Mouse (Mus musculus): Measurements from ENCODE around the gene Pmepa1. TPM values are rescaled to one million over a fixed set of nuclear protein-coding genes. Genes with fewer than 3 reads are reported as not detected.

Pmepa1 gene
- total RNA-seq, 2 experiments from 2014 or later: 15.8 to 19.8 TPM

DNA sequence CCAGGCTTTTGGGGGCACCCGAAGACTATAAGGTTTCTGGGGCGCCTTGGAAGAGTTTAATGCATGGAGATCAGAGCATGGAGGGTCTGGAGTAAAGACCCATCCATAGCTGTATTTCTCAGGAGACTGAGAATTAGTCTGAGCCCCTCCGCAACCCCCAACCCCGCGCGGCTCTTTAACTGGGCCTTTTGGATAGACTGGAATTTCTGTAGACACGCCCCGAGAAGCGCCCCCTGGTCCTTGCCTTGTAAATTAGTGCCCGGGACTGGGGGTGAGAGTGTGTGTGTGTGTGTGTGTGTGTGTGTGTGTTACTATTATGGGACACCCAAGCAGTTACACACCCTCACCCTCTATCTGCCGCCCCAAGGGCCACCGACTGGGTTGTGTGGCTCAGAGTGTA lies 526 bp upstream of the Pmepa1 start:
- DNase-seq: no peak

DNA sequence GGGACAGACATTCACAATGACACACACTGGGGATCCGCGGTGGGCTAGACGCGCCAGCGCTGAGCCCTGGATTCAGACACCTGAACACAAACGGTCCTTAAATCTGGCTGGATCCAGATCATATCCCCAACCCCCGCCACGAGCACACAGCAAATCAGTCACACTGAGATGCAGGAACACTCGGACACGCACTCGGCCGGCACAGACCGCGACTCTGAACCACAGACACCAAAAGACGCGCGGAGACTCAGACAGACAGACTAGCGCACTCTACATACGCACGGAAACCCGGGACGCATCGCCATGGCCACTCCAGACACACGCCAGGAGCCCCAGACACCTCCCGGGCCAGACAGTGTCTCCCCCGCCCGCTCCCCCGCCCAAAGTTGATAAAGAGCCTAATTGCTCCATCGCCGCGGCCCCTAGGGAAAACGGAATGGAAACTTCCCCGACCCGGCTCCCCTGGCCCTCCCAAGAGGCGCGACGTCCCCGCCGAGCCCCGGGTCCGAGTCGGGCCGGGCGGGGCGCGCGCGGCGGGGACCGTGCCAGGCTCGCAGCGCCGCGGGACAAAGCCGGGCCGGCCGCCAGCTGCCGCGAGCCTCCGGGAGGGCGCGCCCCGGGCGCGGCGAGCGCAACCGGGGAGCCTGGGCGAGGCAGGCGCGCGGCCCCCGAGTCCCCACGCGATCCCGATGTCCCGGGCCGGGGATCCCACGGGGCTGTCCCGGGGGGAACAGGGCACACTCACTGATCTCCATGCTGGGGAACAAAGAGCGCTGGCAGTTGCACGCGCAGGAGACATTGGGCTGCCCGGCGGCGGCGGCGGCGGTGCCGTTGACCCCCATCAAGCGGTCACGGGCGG lies 761 bp downstream of the Pmepa1 start:
- DNase-seq: peak; percentile 64

DNA sequence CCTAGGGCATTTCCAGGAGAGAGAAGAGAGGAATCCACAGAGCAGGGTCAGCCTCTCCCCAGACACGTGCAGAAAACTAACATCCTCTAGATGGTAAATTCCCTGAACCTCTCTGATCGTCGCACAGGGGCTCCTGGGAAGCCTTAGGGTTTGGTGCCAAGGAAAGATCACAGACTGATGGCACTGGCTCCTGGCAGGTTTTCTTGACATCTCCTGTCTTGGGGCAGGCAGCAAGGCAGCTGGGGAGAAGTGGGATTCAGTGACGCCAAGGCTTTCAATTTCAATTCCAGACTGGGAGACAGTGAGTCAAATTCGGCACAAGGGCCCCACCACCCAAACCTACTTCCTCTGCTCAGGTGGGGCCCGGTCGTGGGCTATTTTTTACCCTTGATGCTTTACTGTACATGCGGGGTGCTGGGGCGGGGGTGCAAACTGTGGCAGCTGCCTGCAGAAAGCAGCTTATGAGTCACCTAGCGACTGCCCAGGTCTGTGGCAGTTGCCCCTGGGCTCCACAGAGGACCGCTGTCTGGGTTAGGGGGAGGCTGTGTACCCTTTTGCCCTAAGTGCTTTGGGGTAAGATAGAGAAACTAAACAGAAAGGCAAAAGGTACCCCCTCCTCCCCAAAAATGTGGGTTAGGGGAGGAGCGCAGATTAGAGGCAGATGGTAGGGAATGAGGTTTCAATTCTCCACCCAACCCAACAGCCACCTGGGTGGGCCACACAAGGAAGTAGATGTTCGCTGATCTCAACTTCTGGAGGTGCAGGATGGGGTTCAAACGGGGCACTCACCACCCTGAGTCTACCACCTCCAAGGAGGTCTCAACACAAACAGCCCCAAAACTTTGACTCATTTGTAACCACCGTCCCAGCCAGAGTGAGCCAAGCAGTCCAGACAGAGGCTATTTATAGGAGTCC lies 1.6 kb downstream of the Pmepa1 start:
- DNase-seq: no peak

DNA sequence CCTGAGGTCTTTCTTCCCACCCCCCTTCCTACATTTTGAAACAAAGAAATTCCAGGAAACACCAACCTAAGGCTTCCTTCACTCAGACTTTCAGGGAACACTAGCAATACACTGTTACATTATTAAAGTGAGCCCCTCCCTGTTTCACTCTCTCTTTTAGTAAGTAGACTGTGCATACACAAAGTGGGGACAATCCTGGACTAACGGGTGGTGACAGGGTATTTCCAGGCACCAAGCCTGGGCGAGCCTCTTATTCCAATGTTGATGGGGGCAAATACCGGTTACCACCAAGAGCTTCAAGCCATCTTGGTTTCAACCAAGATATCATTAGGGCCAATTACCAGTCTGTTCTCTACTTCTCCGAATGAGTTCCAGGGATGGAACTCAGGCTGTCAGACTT lies 2.4 kb downstream of the Pmepa1 start:
- no peak for DNase-seq

DNA sequence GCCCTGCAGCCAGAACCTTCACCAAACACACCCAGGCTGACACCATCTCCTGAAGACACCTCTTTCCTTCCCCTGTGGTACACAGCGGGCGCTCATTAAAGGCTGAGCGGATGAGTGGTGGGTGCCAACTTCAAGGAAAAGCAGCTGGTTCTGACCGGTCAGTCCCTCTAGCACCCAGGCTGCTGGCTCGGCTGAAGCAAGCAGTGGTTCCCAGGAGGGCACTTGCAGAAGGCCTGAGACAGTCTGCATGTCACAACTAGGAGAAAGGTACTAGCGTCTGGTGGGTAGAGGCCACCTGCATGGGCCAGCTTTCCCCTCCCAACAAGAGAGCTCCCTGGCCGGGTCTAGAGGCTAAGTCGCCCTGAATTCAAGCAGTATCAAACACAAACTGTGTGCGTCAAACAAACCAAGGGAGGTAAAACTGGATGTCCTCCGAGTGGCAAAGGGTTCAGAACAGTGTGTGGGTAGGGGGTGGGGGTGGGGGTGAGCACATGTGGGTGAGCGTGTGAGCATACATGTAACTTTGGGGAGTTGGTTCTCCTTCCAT lies 3.9 kb downstream of the Pmepa1 start:
- no peak for DNase-seq

DNA sequence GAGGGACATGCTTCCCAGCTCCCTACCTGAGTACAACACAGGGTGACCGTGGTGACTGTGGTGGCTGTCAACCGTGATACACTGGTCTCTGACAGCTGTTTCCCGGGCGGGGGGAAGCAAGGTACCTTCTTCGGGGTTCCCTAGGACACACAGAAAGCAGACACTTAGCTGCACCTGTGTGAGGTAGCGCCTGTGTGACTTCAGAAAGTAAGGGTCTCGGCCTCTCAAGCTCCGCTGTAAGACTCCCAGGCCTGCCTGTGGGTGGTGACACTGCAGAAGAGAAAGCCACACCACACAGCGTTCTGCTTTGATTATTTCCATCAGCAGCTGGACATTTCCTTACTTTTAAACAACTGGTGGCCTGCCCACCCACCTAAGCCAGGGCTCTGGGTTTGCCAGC lies 4.8 kb downstream of the Pmepa1 start:
- DNase-seq: no peak

DNA sequence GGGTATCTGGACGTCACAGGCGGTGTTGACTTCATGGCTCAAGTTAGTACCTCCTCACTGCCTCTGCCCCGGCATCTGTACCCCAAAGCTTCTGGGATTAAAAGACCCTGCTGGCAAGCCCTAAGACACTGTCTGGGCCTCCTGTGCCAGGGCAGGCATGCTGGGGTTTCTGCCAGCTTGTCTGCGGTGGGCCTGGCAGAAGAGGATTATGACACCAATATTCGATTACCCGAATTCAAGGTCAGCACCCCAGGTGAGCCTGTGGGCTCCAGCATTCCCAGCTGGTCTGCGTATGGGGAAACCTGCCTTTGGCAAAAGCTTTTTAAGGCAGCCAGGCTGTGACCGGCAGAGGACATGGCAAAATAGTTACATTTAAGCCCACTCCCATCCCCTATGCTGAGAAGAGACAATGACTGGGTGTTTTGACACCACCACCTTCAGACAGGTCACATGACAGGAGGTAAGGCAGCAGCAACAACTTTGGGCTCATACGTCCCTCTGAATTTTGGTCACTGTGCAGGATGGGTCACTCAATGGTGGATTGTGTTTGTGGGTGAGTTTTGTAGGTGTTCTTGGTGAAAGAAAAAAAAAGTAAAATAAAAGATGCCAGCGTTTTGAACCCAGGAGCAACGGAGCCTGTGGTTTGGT lies 5.6 kb downstream of the Pmepa1 start:
- no peak for DNase-seq

DNA sequence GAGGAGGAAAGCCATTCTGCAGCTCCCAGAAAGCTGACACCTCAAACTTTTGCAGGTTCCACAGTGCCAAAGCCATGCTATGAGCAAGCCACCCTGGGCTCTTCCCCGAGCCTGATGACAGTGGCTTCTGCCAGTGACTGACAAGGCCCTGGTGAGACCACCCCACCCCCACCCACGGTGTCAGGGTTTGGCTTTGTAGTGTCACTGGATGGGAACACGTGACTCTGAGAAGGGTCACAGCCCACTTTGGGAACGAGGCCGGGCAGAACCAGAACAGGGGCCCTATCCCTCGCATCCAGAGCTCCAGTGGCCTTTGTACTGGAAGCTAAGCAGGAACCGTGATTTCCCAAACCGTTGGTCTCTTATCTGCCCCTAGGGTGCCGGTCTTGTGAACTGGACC lies 6.1 kb downstream of the Pmepa1 start:
- DNase-seq: no peak

DNA sequence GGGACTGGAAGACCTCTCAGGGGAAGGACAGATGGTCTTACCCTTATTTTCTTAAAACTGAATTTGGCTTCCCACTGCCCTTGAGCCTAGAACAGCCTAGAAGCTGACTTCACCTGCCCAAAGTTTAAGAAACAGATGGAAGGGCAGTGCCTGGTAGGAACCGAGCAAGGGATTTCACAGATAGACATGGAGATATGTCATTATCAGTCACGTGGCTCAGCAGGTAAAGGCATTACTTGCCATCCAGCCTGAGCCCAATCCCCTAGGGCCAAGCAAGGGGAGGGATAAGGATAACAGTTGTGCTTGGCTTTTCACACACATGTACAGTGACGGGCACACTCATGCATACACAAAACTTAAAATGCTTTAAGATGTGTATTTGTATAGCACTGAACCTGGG lies 8.8 kb downstream of the Pmepa1 start:
- no peak for DNase-seq

DNA sequence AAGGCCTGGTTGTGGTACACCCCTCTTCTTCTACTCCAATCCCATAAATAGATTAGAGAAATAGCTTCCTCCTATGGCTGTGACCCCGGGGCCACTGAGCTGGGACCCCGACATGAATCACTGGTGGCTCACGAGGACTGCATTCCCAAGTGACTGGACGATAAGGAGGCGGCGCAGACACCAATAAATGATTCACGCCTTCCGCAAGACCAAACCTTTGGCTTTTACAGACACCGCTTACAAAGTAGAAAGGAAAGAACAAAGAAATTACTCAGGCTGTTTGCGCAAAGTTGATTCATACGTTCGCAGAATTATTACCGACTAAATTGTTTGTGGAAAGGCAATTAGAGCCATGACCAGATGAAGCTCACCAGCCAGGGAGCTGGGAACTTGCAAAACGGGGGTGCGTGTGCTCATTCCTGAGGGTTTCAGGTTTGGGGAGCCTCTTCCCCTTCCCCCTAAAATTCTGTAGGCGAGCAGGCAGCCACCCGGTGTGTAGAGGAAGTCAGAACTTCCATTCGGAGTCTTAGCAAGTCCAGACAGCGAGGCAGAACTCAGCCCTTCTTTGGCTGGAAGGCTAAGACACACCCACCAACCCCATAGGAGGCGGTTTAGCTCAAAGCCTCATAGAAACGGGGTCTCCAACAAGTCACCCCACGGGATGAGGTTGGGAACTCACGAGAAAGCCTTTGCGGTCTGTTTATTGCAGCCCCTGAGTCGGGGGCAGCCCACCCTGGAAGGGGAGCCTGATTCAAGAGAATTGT lies 9.8 kb downstream of the Pmepa1 start:
- DNase-seq: no peak

DNA sequence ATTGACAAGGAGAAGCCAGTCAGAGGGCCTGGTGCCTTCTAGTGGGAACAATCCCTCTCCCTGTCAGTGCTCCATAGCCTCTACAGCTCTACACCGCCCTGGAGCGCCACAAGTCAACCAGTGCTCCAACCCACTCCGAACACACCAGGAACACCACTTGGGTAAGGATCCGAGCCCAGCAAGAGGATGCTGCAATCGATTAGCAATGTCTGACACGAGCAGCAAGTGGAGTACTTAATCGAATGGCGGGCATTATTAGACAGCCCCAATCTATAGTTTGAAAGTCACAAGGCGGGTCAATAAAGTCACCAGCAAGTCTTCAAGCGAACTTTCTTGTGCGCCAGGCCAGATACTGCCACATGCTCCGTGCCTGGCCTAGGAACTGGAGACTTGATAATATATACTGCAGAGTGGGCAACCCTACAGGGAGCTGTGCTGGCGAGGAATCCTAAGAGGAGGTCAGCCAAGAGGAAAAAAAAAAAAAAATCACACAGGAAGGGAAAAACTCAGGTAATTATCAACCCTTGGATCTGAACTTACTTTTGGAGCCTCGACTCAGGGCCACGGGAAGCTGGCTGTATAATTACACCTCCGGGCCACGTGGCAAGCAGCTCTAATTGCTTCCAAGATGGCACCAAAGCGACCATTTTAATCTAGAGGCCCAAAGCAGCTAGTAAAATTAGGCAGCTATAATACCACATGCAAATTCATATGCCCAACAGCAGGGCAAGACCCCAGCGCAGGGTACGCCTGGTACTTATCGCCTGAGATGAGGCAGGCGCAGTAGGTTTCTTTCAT lies 10.7 kb downstream of the Pmepa1 start:
- no peak for DNase-seq

DNA sequence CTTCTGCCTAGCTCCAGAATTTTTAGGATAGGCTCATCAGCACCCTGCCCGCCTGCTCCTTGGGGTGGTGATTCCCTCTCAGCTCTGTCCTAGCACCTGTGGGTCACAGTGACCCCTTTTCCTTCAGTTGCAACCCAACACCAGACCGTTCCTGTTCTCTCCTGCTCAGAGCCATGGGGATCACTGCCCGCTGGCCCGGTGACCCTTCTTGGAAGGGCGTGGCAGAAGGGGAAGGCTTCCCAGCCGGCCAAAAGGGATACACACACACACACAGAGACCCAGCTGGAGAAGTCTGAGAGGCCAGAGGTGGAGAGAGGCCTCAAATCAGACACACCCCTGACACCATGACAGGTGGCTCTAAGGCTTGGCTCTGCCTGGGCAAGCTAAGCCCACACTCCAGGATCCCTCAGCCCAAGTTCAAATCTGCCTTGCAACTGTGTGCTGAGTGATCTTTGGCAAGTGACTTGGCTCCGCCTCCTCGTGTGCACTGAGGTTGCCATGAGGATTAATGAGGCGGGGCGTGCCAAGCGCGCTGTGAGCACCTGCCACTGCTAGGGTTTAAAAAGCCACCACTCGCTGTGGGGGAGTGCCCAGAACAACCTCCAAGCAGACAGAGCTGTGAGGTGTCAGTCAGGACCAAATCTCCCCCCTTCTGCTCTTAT lies 11.7 kb downstream of the Pmepa1 start:
- no peak for DNase-seq

DNA sequence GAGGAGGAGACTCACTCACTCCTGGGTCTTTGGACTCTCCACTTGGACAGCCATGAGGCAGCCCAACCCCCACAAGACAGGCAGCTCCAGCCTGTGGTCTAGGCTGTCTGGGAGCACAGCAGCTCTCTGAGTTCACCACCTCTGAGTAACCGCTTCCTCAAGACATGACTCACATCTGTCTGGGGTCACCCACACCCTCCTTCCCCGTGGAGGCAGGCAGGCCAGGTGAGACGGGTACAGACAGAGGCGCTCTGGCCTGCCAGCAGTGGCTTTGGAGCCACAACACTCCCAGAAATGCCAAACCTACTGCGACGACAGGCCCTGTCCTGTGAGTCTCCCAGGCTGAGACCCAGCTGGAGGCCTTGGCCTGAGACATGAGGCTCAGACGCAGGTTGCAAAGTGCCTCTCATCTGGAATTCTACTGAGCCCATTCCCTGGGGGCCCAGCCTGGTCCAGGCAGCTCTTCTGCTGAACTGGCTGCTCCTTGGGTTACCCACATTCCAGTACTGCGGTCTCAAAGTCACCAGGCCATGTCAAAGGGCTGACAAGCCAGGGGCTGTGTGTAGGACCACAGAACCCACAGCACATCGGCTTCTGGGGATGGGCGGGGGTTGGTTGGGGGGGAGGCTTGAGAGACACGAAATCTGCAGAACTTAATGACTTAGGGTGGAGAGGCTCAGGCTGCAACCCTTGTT lies 12.6 kb downstream of the Pmepa1 start:
- DNase-seq: no peak

DNA sequence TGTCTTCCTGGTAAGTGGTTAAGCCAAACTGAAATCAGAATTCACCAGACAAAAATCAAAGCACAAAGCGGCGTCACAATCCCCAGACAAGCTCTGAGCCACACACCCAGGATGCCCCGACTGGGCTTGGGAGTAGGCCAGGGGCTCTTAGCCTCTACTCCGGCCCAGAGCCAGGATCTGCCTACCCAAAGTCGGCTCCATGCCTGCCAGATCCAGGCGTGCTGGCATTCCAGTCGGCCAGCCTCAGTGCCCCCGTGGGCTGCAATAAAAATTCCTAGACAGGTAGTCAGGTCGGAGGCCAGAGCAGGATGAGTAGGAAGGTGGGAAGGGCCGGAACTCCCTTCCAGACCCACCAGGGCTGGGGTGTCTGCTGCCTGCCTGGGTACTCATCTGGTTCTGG lies 14.8 kb downstream of the Pmepa1 start:
- no peak for DNase-seq

DNA sequence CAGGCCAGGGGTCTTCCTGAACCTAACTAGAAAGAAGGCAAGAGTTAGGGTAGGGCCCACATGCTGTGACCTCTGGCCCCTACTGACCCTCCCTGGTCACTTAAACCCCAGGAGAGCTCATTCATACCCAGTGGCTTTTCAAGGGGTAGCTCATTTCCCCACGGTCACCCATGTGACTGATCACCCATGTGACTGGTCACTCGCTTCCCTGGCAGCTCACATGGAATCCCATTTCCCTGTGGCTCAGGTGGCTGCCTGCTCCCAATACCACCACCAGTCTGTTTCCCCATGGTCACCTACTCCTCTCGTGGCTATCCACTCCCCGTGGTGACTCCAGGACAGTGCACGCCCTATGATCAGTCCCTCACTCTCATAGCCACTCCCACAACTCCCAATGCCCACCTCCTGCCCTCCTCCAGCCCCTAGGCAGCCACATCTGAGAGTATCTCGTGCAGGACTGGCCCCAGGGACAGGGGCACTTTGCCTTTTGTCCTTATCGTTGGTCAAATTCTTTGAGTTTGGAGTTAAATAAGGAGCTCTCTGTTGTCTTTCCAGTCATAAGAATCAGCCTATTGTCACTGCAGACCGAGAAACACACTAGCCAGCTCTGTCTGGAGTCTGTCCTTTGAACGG lies 17.8 kb downstream of the Pmepa1 start:
- DNase-seq: no peak

DNA sequence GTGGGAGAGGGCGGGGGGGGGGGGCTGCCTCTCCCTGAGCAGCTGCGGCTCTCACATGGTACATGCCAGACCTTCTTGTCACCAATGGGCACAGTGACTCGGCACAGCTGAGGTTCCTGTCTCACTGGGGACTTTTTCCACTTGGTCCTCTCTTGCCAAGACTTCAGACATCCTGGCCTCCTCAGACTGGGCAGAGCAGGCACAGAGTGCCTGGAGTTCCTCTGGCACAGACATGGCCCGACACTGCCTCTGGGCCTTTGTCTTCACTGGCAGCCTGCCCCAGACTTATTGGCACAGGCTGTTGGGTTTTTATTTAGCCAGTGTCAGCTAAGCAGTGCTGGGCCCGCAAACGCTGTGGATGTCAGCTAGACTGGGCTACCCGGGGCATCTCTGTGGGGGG lies 18.7 kb downstream of the Pmepa1 start:
- DNase-seq: peak; percentile 84

DNA sequence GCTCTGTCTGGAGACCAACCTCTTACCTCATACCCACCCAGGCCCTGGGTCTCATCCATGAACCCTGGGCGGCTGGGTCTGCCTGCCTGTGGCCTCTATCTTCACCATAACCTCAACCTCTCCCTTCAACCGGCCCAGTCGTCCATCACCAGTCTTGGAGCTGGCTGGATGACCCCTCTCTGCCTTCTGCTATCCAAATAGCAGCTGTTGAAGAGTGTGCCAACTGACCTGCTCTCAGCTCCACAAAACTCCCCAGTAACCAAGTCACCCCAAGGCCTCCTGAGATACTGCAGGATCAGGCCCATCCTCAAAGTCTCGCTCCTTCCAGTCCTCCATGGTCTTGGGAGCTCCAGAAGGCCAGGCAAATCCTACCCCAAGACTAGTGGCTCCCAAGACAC lies 19.8 kb downstream of the Pmepa1 start:
- DNase-seq: no peak

DNA sequence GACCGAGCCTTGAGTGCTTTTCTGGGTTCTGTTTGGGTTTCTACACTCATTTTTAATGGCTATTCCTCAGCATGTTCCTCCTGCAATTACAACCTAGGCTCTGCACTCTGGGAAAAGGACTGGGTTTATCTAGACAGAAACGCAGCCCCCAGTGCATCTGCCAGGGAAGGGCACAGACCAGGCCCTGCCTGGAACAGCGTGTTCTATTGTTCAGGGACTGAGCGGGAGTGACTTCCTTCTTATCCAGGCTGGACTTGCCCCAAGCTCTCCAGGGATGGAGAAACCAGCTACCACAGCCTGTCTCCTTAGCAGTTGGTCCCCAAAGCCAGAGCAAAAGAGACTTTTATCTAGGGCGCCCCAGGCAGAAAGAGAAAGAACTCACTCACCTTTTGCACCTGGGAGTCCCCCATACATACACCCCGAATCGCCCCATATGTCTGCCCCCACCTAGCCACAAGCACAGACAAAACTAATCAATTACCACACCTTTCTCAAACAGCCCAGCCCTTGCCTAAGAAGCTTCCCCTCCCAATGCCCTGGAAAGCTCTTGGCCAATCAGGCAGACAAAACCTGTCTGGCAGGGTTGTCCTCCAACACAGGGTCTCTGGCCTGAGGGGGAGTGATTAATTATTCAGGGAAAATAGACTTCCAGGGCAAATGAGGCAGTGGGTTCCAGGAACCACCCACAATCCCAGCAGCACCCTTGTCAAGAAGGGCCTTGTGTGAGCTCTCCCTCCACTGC lies 20.4 kb downstream of the Pmepa1 start:
- no peak for DNase-seq
